Mouse (Mus musculus) kidney, embryonic 14.5 days (tissue): ENCODE measurements around the gene Wfdc8. TPM values are rescaled to one million over a fixed set of nuclear protein-coding genes. Genes with fewer than 3 reads are reported as not detected.

ENCODE experiments used
- ATAC-seq: fragments of 200-750 bp; cut with Nextera tagmentation; 2 replicates; pipeline ENCODE4 v1.8.0; 2017; ENCODE audit warnings: moderate number of reproducible peaks, mild to moderate bottlenecking, moderate TSS enrichment, moderate library complexity; ENCODE audit not compliant: low FRiP score, low TSS enrichment
- H3K27ac ChIP-seq: fragments of 300-500 bp; sonication (generic); 2 replicates; pipeline ENCODE4 v1.5.1; 2014; ENCODE audit warnings: low read depth, mild to moderate bottlenecking, low read length, moderate library complexity, mixed read lengths
- H3K27me3 ChIP-seq: fragments of 300-500 bp; sonication (generic); 2 replicates; pipeline ENCODE4 v1.6.1; 2014; ENCODE audit warnings: mild to moderate bottlenecking, low read length; ENCODE audit not compliant: control insufficient read depth, insufficient read depth
- H3K36me3 ChIP-seq: fragments of 300-500 bp; sonication (generic); 2 replicates; pipeline ENCODE4 v1.6.1; 2014; ENCODE audit warnings: low read length, mixed read lengths; ENCODE audit not compliant: control insufficient read depth, insufficient read depth
- H3K4me1 ChIP-seq: fragments of 300-500 bp; sonication (generic); 2 replicates; pipeline ENCODE4 v1.6.1; 2014; ENCODE audit warnings: low read length, mixed read lengths; ENCODE audit not compliant: control insufficient read depth, insufficient read depth
- H3K4me2 ChIP-seq: fragments of 300-500 bp; sonication (generic); replicated peaks from 2 replicates; pipeline ENCODE4 v1.6.1; 2014; ENCODE audit warnings: low read depth, mild to moderate bottlenecking, low read length
- H3K4me3 ChIP-seq: fragments of 300-500 bp; sonication (generic); 2 replicates; pipeline ENCODE4 v1.5.1; 2014; ENCODE audit warnings: mild to moderate bottlenecking, low read length
- H3K9ac ChIP-seq: fragments of 300-500 bp; sonication (generic); 2 replicates; pipeline ENCODE4 v1.6.1; 2014; ENCODE audit warnings: low read depth, mild to moderate bottlenecking, low read length, moderate library complexity
- H3K9me3 ChIP-seq: fragments of 300-500 bp; sonication (generic); 2 replicates; pipeline ENCODE4 v1.6.1; 2016; ENCODE audit warnings: low read length; ENCODE audit not compliant: control insufficient read depth
- WGBS: fragments of 180-500 bp; shearing (Covaris S2); extraction: QIAGEN DNeasy Blood & Tissue Kit; methylation state at CpG from one replicate; pipeline ENCODE4 v1.1.7; 2014; 5-methylcytosine and 5-hydroxymethylcytosine counted together
- polyA plus RNA-seq: library from polyadenylated mRNA; unstranded; fragments of >200 nt; fragmentation: Nextera tagmentation; extraction: Ambion mirVana; gene quantifications from 2 replicates; pipeline ENCODE4 v1.2.1, GENCODE M21; 2014

The Wfdc8 gene
- polyA plus RNA-seq, 1 experiment from 2014 or later, result not detected

DNA sequence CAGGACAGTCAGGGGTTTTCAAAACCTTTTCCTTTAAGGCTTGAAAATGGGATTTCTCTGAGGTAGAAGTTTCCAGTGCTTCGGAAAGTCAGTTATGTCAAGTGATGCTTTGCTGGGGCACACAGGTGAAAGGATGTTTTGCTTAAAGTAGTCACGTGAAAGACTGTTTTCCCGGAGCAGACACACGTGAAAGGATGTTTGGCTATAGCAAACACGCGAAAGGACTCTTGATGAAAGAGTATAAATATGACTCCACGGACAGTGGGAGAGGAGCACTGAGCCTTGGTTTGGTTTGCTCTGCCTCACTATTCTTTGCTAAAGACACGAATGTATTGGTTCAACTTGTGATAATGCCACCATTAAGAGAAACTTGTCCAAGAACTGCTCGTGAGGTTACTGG is 61.9 kb downstream of the Wfdc8 start:
- Histone ChIP-seq H3K4me3 (no peak overlapping the region), H3K27ac (no peak overlapping the region), H3K27me3 (no peaks in the 10 kb centered on the region), H3K4me1 (no peaks in the 10 kb centered on the region), H3K9ac (no peak overlapping the region), H3K9me3 (no peaks in the 10 kb centered on the region), H3K4me2 (no peak overlapping the region), H3K36me3 (no peaks in the 10 kb centered on the region)
- WGBS, result 87% methylated on average over 9 of the region's 9 CpGs
- no peak for ATAC-seq

DNA sequence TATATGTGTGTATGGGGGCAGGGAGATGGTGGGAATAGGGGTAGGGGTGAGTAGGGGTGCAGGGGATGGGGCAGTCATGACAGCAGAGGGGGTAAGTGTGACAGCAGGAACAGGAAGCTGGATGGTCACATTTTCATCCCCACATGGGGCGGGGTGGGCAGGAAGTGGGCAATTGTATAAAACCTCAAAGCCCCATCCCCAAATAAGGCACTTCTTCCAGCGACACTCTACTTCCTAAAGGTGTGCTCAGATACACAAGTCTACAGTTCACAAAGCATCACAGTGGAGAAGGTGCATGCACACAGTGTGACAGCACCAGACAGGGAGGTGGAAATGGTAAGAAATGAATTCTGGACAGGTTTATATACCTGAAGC is 62.5 kb downstream of the Wfdc8 start:
- no peak overlapping the region for H3K4me2 ChIP-seq
- ATAC-seq, result no peak
- no peak overlapping the region for H3K9ac ChIP-seq
- no peak overlapping the region for H3K4me3 ChIP-seq
- H3K27ac ChIP-seq, result no peak overlapping the region
- 73% methylated on average over 2 of the region's 2 CpGs for WGBS
- no peaks in the 10 kb centered on the region for H3K4me1 ChIP-seq
- H3K36me3 ChIP-seq, result no peaks in the 10 kb centered on the region
- no peaks in the 10 kb centered on the region for H3K9me3 ChIP-seq
- no peaks in the 10 kb centered on the region for H3K27me3 ChIP-seq

DNA sequence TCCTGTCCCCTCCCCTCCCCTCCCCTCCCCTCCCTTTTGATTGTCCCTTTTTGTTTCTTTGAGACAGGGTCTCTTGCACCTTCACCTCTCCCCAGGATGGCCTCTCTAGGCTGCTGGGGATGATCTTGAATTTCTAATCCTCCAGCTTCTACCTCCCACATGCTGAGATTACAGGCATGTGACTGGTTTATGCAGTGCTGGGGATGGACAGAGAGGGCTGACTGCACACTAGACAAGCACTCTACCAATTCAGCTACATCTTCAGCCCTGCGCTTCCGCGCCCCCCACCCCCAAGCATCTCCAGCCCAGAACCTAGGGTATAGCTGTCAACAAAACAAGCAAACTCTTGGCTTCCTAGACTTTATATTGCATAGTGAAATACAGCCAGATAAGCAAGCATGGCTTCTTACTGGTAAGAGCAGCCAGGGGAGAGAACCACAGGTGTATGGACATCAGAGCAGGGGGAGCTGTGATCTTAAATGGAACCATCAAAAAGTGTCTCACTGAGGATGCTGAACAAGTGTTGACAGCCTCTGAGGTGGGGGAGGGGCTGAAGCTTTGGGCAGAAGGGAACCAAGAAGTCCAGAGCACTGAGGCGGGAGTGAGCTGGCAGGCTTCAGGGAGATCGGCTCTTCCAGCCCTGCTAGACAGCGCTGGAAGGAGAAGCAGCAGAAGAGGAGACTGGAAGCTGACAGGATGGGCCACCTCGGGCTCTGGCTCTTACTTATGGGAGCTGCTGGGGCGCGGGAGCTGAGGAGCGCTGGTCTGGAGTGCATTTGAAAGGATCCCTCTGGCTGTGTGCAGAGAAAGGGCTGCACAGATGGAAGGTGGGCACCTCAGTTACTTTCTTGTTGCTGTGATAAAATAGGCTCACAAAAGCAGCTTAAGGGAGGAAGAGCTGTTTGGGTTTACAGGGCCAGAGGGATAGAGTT is 63.2 kb downstream of the Wfdc8 start:
- Histone ChIP-seq H3K9ac (no peak overlapping the region), H3K9me3 (no peaks in the 10 kb centered on the region), H3K4me2 (no peak overlapping the region), H3K36me3 (no peaks in the 10 kb centered on the region), H3K27ac (no peak overlapping the region), H3K4me3 (no peak overlapping the region), H3K27me3 (no peaks in the 10 kb centered on the region), H3K4me1 (no peaks in the 10 kb centered on the region)
- ATAC-seq, result 0 out of 2 replicates have a peak, but pooled peaks have one; percentile 46
- WGBS, result 26% methylated on average over 10 of the region's 10 CpGs

DNA sequence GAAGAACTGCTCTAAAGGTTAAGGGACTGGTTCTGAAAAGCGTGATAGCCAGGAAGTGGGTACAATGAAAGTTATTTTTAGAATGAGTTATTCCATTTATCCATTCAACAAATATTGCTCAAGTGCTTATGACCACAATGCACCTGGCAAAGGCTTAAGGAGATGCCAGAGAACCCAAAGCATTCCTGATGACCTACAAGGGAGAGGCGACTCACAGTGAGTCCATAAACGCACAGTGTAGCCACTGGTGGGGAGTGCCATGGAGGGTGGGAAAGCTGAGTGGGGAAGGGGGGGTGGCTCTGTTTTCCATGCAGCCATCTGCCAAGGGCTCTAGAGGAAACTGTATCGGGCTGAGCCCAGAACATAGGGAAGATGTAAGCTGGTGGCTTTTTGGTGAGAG is 64.1 kb downstream of the Wfdc8 start:
- no peak overlapping the region for H3K9ac ChIP-seq
- 47% methylated on average over 4 of the region's 4 CpGs for WGBS
- no peaks in the 10 kb centered on the region for H3K36me3 ChIP-seq
- H3K4me3 ChIP-seq, result no peak overlapping the region
- 0 out of 2 replicates have a peak, but pooled peaks cover 4% of the 10 kb centered on the region for H3K4me1 ChIP-seq
- H3K27ac ChIP-seq, result no peak overlapping the region
- H3K9me3 ChIP-seq, result no peaks in the 10 kb centered on the region
- no peaks in the 10 kb centered on the region for H3K27me3 ChIP-seq
- no peak for ATAC-seq
- H3K4me2 ChIP-seq, result no peak overlapping the region

Other genes with a start within 250 kb of the Wfdc8 start
- 0.44 TPM in 1 of 2 replicates, not detected in the other for gene Slpi, start 224.5 kb downstream of the Wfdc8 start, polyA plus RNA-seq
- gene Rbpjl, start 210.5 kb downstream of the Wfdc8 start, polyA plus RNA-seq, result not detected in 2 replicates
- gene Matn4, start 208.5 kb downstream of the Wfdc8 start, polyA plus RNA-seq, result 0.12 and 0.20 TPM in 2 replicates
- 87.8 and 108 TPM in 2 replicates for gene Sdc4, start 169.7 kb downstream of the Wfdc8 start, polyA plus RNA-seq
- 66.8 and 69.4 TPM in 2 replicates for gene Sys1, start 156.7 kb downstream of the Wfdc8 start, polyA plus RNA-seq
- 7.1 and 8.4 TPM in 2 replicates for gene Gm20458, start 152.7 kb downstream of the Wfdc8 start, polyA plus RNA-seq
- not detected in 2 replicates for gene Trp53tg5, start 139.9 kb downstream of the Wfdc8 start, polyA plus RNA-seq
- gene Dbndd2, start 127.5 kb downstream of the Wfdc8 start, polyA plus RNA-seq, result 12.4 and 14.7 TPM in 2 replicates
- 70.7 and 79.2 TPM in 2 replicates for gene Pigt, start 116.1 kb downstream of the Wfdc8 start, polyA plus RNA-seq
- gene Wfdc2, start 51.2 kb downstream of the Wfdc8 start, polyA plus RNA-seq, result 330 and 331 TPM in 2 replicates
- not detected in 2 replicates for gene Spint3, start 40.2 kb downstream of the Wfdc8 start, polyA plus RNA-seq
- gene Wfdc6a, start 28.2 kb downstream of the Wfdc8 start, polyA plus RNA-seq, result not detected in 2 replicates
- gene Eppin, start 20.0 kb downstream of the Wfdc8 start, polyA plus RNA-seq, result not detected in 2 replicates
- not detected in 2 replicates for gene Wfdc6b, start 104 bp downstream of the Wfdc8 start, polyA plus RNA-seq
- not detected in 2 replicates for gene Wfdc16, start 25.2 kb upstream of the Wfdc8 start, polyA plus RNA-seq
- gene Wfdc10, start 42.4 kb upstream of the Wfdc8 start, polyA plus RNA-seq, result not detected in 2 replicates
- gene Wfdc9, start 43.0 kb upstream of the Wfdc8 start, polyA plus RNA-seq, result not detected in 2 replicates
- not detected in 2 replicates for gene Wfdc11, start 60.5 kb upstream of the Wfdc8 start, polyA plus RNA-seq
- gene Wfdc13, start 71.5 kb upstream of the Wfdc8 start, polyA plus RNA-seq, result 0.54 and 0.93 TPM in 2 replicates
- gene Spint4, start 84.9 kb upstream of the Wfdc8 start, polyA plus RNA-seq, result 1.1 and 1.4 TPM in 2 replicates
- gene Spint5, start 101.7 kb upstream of the Wfdc8 start, polyA plus RNA-seq, result not detected in 2 replicates
- 0.83 and 1.4 TPM in 2 replicates for gene Wfdc3, start 132.3 kb upstream of the Wfdc8 start, polyA plus RNA-seq
- gene Dnttip1, start 132.4 kb upstream of the Wfdc8 start, polyA plus RNA-seq, result 64.4 and 70.8 TPM in 2 replicates
- 559 and 687 TPM in 2 replicates for gene Ube2c, start 156.3 kb upstream of the Wfdc8 start, polyA plus RNA-seq
- 1.8 and 1.9 TPM in 2 replicates for gene Tnnc2, start 166.3 kb upstream of the Wfdc8 start, polyA plus RNA-seq
- gene Snx21, start 172.2 kb upstream of the Wfdc8 start, polyA plus RNA-seq, result 16.0 and 16.6 TPM in 2 replicates
- gene Acot8, start 191.3 kb upstream of the Wfdc8 start, polyA plus RNA-seq, result 13.7 and 17.0 TPM in 2 replicates
- 7.3 and 9.0 TPM in 2 replicates for gene Zswim3, start 191.5 kb upstream of the Wfdc8 start, polyA plus RNA-seq
- 12.4 and 20.0 TPM in 2 replicates for gene Zswim1, start 209.1 kb upstream of the Wfdc8 start, polyA plus RNA-seq
- gene Spata25, start 214.9 kb upstream of the Wfdc8 start, polyA plus RNA-seq, result not detected in 2 replicates
- gene Ctsa, start 219.2 kb upstream of the Wfdc8 start, polyA plus RNA-seq, result 122 and 135 TPM in 2 replicates
- gene Neurl2, start 219.8 kb upstream of the Wfdc8 start, polyA plus RNA-seq, result 6.0 and 6.6 TPM in 2 replicates
- gene Pltp, start 244.1 kb upstream of the Wfdc8 start, polyA plus RNA-seq, result 25.7 and 34.6 TPM in 2 replicates